Comparison of ENCODE assay signal across 7 mouse cellular contexts in the genomic region with DNA sequence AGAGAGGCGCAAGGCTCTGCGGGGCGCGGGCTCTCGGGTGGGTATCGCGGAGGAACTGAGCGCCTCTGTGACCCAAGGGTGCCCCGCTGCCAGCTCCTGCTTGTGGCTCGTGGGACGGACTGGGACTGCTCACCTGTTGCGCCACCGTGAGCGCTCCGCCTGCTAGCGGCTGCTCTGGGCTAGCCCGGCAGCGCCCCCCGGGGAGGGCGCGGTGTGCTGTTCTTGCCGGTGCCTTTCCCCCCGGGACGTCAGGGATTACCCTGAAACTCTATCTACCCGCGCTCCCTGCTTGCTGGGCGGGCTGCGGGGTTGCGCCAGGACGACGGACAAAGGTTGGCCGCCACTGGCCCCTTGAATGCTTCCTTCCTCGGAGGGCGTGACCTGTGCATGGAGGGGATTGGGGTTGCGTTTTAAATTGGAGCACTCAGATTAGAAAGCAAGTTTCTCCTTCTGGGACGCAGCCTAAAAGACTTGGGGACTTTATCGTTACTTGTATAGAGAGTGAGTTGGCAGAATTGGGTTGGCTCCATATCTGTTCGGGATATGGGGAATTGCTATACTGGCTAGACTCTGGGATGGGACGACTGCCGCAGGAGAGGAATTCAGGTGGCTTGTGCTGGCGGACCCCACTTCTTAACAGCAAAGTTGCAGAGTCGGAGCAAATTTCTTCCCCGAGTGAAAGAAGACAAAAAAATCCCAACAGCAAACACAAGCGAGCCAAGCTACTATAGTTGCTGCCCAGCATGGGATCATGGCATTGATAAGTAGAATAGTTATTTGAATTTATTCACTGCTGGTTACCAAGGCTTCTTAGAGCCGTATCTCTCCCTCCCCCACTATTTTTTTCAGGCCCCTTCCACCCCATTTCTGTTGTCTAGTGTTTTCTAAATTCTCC. TPM values are rescaled to one million over a fixed set of nuclear protein-coding genes. Genes with fewer than 3 reads are reported as not detected.
DNase-seq lines count a peak whose midpoint lies in the region; ATAC-seq and TF ChIP-seq lines count a peak whose summit lies in the region.

No protein-coding gene starts in this region.

- ATAC-seq in heart, postnatal 0 days (ENCODE audit: insufficient read depth, low read depth) = peak; percentile 59
- peak; percentile 83 for ATAC-seq in stomach, postnatal 0 days (ENCODE audit: low FRiP score, low TSS enrichment)

- WGBS in heart, postnatal 0 days = under 1% methylated on average over 41 of the region's 45 CpGs
- under 1% methylated on average over 39 of the region's 45 CpGs for WGBS in stomach, postnatal 0 days

- no peak for TF ChIP-seq EP300 in CH12.LX (IDR thresholded peaks at IDR 0.05; ENCODE audit: low read length)
- TF ChIP-seq EP300 in heart, postnatal 0 days (IDR thresholded peaks at IDR 0.05; ENCODE audit: low read depth) = no peak
- no peak for TF ChIP-seq EP300 in stomach, postnatal 0 days (optimal IDR thresholded peaks at IDR 0.05)

- peak; percentile 65 for DNase-seq in B cell, adult 2 months
- peak; percentile 47 for DNase-seq in CH12.LX (ENCODE audit: extremely low read depth)
- DNase-seq in heart, postnatal 0 days (ENCODE audit: low spot score) = peak; percentile 14
- peak; percentile 67 to 83 for DNase-seq in kidney, postnatal 4 days
- DNase-seq in mesoderm, embryonic 11.5 days (ENCODE audit: low read depth, low spot score) = peak; percentile 66
- DNase-seq in stomach, postnatal 0 days (ENCODE audit: low spot score) = peak; percentile 87

- H3K79me2 ChIP-seq in CH12.LX (replicated peaks; ENCODE audit: control insufficient read depth, extremely low read depth, insufficient read depth, poor library complexity, severe bottlenecking) = no peaks in the 10 kb centered on the region

- H3K4me3 ChIP-seq in CH12.LX (replicated peaks in 1 of 3; ENCODE audit: low read depth in 2 of 3, low read length in 2 of 3, poor library complexity in 1 of 3) = peak overlapping the region; percentile 23 to 67 (median 64)
- peak overlapping the region; percentile 67 for H3K4me3 ChIP-seq in embryonic fibroblast, embryonic 13.5 days (ENCODE audit: insufficient read depth, low read length)
- peak overlapping the region; percentile 67 for H3K4me3 ChIP-seq in heart, postnatal 0 days (ENCODE audit: low read depth, low read length)
- peak overlapping the region; percentile 64 for H3K4me3 ChIP-seq in stomach, postnatal 0 days (ENCODE audit: low read depth, low read length)

- no peaks in the 10 kb centered on the region for H3K36me3 ChIP-seq in CH12.LX (replicated peaks in 1 of 2; ENCODE audit: control insufficient read depth in 1 of 2, insufficient read depth in 1 of 2, low read length in 1 of 2)
- H3K36me3 ChIP-seq in heart, postnatal 0 days (replicated peaks; ENCODE audit: control insufficient read depth, insufficient read depth, low read length) = no peaks in the 10 kb centered on the region
- H3K36me3 ChIP-seq in stomach, postnatal 0 days (ENCODE audit: control insufficient read depth, insufficient read depth, low read length) = 0 out of 2 replicates have a peak, but pooled peaks cover 1% of the 10 kb centered on the region

- in situ Hi-C loops in CH12.LX (cut with MboI; ENCODE audit: low pct_ligation_motif_present, low pct_unique_long_range_greater_than_20kb, low sequenced_read_pairs) = no loop called here

- H3K27me3 ChIP-seq in CH12.LX (replicated peaks) = peaks cover 28% of the 10 kb centered on the region
- peaks cover 27% of the 10 kb centered on the region for H3K27me3 ChIP-seq in heart, postnatal 0 days (ENCODE audit: control insufficient read depth, insufficient read depth, low read length)
- no peaks in the 10 kb centered on the region for H3K27me3 ChIP-seq in stomach, postnatal 0 days (ENCODE audit: control insufficient read depth, insufficient read depth, low read length)

- H3K9ac ChIP-seq in CH12.LX (ENCODE audit: insufficient read depth, low read depth) = no peak overlapping the region
- H3K9ac ChIP-seq in heart, postnatal 0 days (replicated peaks; ENCODE audit: low read depth, low read length) = peak overlapping the region; percentile 54
- peak overlapping the region; percentile 79 for H3K9ac ChIP-seq in stomach, postnatal 0 days (ENCODE audit: low read length)

- TF ChIP-seq RAD21 in CH12.LX (IDR thresholded peaks at IDR 0.05; ENCODE audit: low read depth, low read length) = peak; percentile 1

- dilution Hi-C loops in CH12.LX (cut with MboI; ENCODE audit: extremely low pct_ligation_motif_present, extremely low pct_unique_long_range_greater_than_20kb, low sequenced_read_pairs) = no loop called here

- peak overlapping the region; percentile 88 for H3K4me2 ChIP-seq in CH12.LX (ENCODE audit: insufficient read depth, low read depth, poor library complexity, severe bottlenecking)
- H3K4me2 ChIP-seq in heart, postnatal 0 days (ENCODE audit: low read depth, low read length) = peak overlapping the region; percentile 96
- H3K4me2 ChIP-seq in stomach, postnatal 0 days (replicated peaks; ENCODE audit: low read depth) = peak overlapping the region; percentile 89

- no peak for TF ChIP-seq POLR2A in CH12.LX (IDR thresholded peaks at IDR 0.05; ENCODE audit: low read depth, low read length)
- no peak for TF ChIP-seq POLR2A in embryonic fibroblast, embryonic 13.5 days (IDR thresholded peaks at IDR 0.05; ENCODE audit: low read depth, low read length)

- TF ChIP-seq CTCF in CH12.LX (conservative IDR thresholded peaks at IDR 0.05 in 1 of 2, IDR thresholded peaks at IDR 0.05 in 1 of 2; ENCODE audit: low read depth in 2 of 2, low read length in 2 of 2) = peak in 1 of 2 experiments; percentile 48; a peak in 2 of 4 replicates
- TF ChIP-seq CTCF in embryonic fibroblast, embryonic 13.5 days (IDR thresholded peaks at IDR 0.05; ENCODE audit: borderline replicate concordance, insufficient read depth, low read length) = no peak
- no peak for TF ChIP-seq CTCF in heart, postnatal 0 days (IDR thresholded peaks at IDR 0.05; ENCODE audit: low read depth)
- peak; percentile 63 for TF ChIP-seq CTCF in stomach, postnatal 0 days (IDR thresholded peaks at IDR 0.05; ENCODE audit: low read depth)

- H3K4me1 ChIP-seq in CH12.LX (ENCODE audit: control insufficient read depth in 1 of 2, insufficient read depth in 2 of 2) = peaks cover 0 to 42% of the 10 kb centered on the region in 2 experiments; a peak in 2 of 4 replicates
- peaks cover 7% of the 10 kb centered on the region for H3K4me1 ChIP-seq in embryonic fibroblast, embryonic 13.5 days (ENCODE audit: control insufficient read depth, insufficient read depth, low read length)
- H3K4me1 ChIP-seq in heart, postnatal 0 days (ENCODE audit: control insufficient read depth, insufficient read depth) = peaks cover 16% of the 10 kb centered on the region; the same call in 1 of the 2 replicates
- H3K4me1 ChIP-seq in stomach, postnatal 0 days (replicated peaks; ENCODE audit: control insufficient read depth, insufficient read depth) = peaks cover 4% of the 10 kb centered on the region; the same call in 1 of the 2 replicates

- H3K9me3 ChIP-seq in CH12.LX (replicated peaks; ENCODE audit: low read length) = no peaks in the 10 kb centered on the region
- H3K9me3 ChIP-seq in heart, postnatal 0 days (replicated peaks; ENCODE audit: control insufficient read depth, low read length) = no peaks in the 10 kb centered on the region
- H3K9me3 ChIP-seq in stomach, postnatal 0 days (ENCODE audit: control insufficient read depth, low read length) = no peaks in the 10 kb centered on the region

- H3K27ac ChIP-seq in CH12.LX (ENCODE audit: insufficient read depth, low read depth) = no peak overlapping the region
- no peak overlapping the region for H3K27ac ChIP-seq in embryonic fibroblast, embryonic 13.5 days (ENCODE audit: insufficient read depth, low read length)
- peak overlapping the region; percentile 39 for H3K27ac ChIP-seq in heart, postnatal 0 days (ENCODE audit: low read depth)
- peak overlapping the region; percentile 89 for H3K27ac ChIP-seq in stomach, postnatal 0 days (replicated peaks)

TF ChIP-seq in CH12.LX, 34 proteins besides CTCF, POLR2A, EP300 and RAD21:
- TF ChIP-seq SIN3A (IDR thresholded peaks at IDR 0.05; ENCODE audit: low read length) (0 out of 2 replicates have a peak, but pooled peaks have one; percentile 44), USF2 (conservative IDR thresholded peaks at IDR 0.05; ENCODE audit: low read depth, low read length) (no peak), BHLHE40 (IDR thresholded peaks at IDR 0.05; ENCODE audit: low read depth, low read length) (0 out of 2 replicates have a peak, but pooled peaks have one; percentile 8), IRF4 (IDR thresholded peaks at IDR 0.05; ENCODE audit: low read depth, low read length) (no peak), ELF1 (IDR thresholded peaks at IDR 0.05; ENCODE audit: low read depth, low read length) (0 out of 2 replicates have a peak, but pooled peaks have one; percentile 20), TCF12 (IDR thresholded peaks at IDR 0.05; ENCODE audit: low read depth, low read length) (no peak), POLR2AphosphoS2 (IDR thresholded peaks at IDR 0.05; ENCODE audit: low read depth, low read length) (no peak), GABPA (IDR thresholded peaks at IDR 0.05; ENCODE audit: insufficient replicate concordance, low read depth, low read length) (no peak), MAZ (IDR thresholded peaks at IDR 0.05; ENCODE audit: low read depth, low read length) (peak; percentile 37; the same call in 1 of the 2 replicates), MEF2A (IDR thresholded peaks at IDR 0.05; ENCODE audit: borderline replicate concordance, low read depth, low read length) (0 out of 2 replicates have a peak, but pooled peaks have one; percentile 9), ZKSCAN1 (IDR thresholded peaks at IDR 0.05; ENCODE audit: borderline replicate concordance, low read depth, low read length) (no peak), UBTF (IDR thresholded peaks at IDR 0.05; ENCODE audit: low read depth, low read length) (no peak)

RNA-seq across cellular contexts. Expression of a gene that starts 1.3 kb away (rescaled TPM):
- total RNA-seq in CH12.LX (2012; rRNA removed) (15.9 and 17.0 TPM in 2 replicates), CH12.LX (2014; rRNA removed) (11.6 and 11.8 TPM in 2 replicates)
- polyA plus RNA-seq in CH12.LX (2012; ENCODE audit: insufficient read length, low read depth) = 12.5 and 13.6 TPM in 2 replicates
- polyA plus RNA-seq in embryonic fibroblast, embryonic 13.5 days (2011; ENCODE audit: insufficient read length, low read depth, missing spikeins) = 11.1 and 12.5 TPM in 2 replicates
- 28.2 and 50.9 TPM in 2 replicates for total RNA-seq in heart, postnatal 0 days (2014; rRNA removed; ENCODE audit: low replicate concordance)
- polyA plus RNA-seq in heart, postnatal 0 days (2015; fragmentation: Nextera tagmentation; extraction: Ambion mirVana) = 9.5 and 13.9 TPM in 2 replicates
- polyA plus RNA-seq in stomach, postnatal 0 days (2015; fragmentation: Nextera tagmentation; extraction: Ambion mirVana) = 11.2 and 12.2 TPM in 2 replicates

Comparison
In these comparisons a context has a peak if more than half of its experiments do, and no peak if none do; other contexts are left out.
1. DNase-seq: peak in every context shown above with its lines; median percentile 87 in stomach, postnatal 0 days; 75 in kidney, postnatal 4 days; 66 in mesoderm, embryonic 11.5 days; 65 in B cell, adult 2 months; 47 in CH12.LX; 14 in heart, postnatal 0 days.
2. H3K27ac ChIP-seq: peak in heart, postnatal 0 days (single experiment) and stomach, postnatal 0 days (single experiment); none in CH12.LX (single experiment) and embryonic fibroblast, embryonic 13.5 days (single experiment).
3. Peak in every context shown above with its lines, with median percentiles within 50 percentile points of each other: H3K4me2 ChIP-seq and H3K4me3 ChIP-seq.